Mouse (Mus musculus) ovary, postnatal 14 days (tissue): ENCODE measurements at regions not wholly inside any gene's neighbourhood (a gene's known extent, or its start where the extent isn't known, plus 50 kb on each side); places are given as distances from the start of the nearest gene placed in this dataset.
A peak's percentile ranks its signal among the peaks of the same experiment; 100 is the strongest.

Source experiments
- DNase-seq: peaks from one replicate; pipeline ENCODE4 v3.0.0; 2022; ENCODE audit warnings: low spot score

DNA sequence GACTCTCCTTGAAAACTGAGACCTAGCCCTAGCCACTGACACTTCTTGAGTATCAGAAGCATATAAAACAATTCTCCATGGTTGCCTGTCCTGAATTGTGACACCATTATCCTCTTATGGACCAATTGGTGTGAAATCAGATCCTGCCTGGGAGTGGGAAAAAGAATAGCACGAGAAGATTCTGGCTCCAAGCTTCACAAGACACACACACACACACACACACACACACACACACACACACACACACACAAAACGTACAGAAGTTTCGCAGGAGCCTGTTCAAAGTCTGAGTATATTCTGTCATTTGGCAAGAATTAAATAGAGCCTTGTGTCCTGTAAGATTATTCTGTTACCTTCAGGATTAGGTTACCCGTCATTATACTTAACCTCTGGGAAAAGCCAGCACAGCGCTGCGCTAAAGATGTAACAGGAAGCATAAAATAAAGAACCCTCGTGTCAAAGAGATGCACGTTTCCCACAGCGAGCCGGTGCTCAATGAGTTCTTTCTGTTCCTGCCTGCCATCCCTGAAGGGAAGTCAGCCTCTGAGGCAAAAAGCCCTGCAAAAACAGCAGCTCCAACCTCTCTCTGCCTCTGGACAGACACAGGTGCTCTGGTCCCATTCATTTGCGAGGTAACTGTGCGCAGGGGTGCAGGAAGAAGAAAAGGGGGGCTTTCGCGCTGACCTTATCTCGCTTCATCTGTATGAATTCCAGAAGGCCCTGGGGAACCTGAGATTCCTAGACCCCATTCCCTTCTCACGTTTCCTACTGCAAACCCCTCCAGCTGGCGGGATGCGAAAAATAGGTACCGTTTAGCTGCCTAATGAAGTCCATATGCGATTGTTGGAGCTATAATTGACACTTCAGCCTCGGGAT lies 178.4 kb upstream of the Elac2 start:
- no peak for DNase-seq

DNA sequence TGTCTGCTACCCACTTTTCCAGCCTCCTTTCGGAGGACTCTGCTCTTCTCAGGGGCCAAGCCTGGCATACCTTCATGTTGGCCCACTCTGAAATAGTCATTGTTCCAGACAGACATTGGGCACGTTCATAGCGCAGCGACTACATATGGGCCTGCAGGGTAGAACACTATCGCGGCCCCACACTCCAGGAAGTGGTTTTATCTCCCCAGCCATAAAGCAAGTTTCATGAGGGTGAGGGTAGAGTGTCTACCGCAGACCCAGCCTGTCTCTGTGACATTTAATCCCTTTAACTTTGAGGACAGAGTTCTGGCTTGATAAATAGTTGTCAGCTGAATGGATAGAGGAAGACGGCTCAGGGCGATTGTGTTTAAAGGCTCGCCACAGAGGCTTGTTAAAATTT lies 177.5 kb upstream of the Elac2 start:
- DNase-seq: no peak

GRCm38 (mm10) chr11:64805567-64805966 lies 173.3 kb upstream of the Elac2 start:
- no peak for DNase-seq

GRCm38 (mm10) chr11:64812408-64812807 lies 166.4 kb upstream of the Elac2 start:
- DNase-seq: no peak

- no peak for DNase-seq
Measured at GRCm38 (mm10) chr11:64829429-64829828, 149.4 kb upstream of the Elac2 start.

DNA sequence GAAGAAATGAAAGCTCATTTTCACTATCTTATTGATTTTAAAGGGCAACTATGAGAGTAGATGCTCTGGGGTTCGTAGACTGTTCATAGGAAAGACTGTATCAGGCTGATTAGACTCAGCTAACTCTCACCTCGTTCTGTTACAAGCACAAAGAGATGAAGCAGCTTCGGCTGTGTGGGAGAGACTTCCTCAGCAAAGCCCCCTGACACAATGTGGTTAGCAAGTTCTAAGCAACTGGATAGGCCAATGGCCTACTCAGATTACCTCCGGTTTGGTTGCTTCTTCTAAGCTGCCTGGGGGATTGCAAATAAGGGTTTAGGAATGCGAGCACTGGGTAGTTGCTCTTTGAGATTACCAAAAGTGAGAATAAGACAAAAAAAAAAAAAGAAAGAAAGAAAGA lies 146.4 kb upstream of the Elac2 start:
- no peak for DNase-seq

GRCm38 (mm10) chr11:64833786-64834185 lies 145.1 kb upstream of the Elac2 start:
- DNase-seq: no peak

DNA sequence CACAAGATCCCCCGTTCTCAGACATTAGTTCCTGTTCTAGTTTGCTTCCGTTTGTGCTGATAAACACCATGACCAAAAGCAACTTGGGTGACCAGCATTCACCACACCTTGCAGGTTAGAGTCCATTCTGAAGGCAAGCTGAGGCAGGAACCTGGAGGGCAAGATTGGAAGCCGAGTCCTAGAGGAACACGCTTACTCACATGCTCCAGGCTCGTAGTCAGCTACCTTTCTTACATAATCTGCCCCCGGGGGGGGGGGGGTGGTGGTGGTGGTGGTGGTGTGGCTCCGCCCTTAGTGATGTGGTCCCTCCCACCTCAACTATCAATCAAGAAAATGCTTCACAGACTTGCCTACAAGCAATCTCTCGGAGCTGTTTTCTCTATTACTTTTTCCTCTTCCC lies 142.1 kb upstream of the Elac2 start:
- DNase-seq: no peak

DNA sequence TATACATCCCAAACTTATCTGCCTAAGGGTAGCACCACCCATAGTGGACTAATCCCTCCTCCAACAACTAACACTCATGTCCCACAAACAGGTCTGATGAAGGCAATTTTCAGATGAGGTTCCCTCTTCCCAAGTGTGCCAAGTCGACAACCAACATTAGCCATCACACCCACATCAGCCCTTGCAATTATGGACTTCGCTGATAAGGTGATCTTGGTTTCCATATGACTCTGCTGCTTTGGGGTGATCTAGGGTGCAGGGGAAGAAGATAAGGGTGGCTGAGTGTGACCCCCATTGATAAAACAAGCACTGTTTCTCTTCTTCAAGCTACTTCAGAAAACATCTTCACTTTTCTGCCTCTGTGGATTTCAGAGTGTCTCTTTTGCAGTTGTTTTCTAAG lies 137.7 kb upstream of the Elac2 start:
- DNase-seq: no peak

DNA sequence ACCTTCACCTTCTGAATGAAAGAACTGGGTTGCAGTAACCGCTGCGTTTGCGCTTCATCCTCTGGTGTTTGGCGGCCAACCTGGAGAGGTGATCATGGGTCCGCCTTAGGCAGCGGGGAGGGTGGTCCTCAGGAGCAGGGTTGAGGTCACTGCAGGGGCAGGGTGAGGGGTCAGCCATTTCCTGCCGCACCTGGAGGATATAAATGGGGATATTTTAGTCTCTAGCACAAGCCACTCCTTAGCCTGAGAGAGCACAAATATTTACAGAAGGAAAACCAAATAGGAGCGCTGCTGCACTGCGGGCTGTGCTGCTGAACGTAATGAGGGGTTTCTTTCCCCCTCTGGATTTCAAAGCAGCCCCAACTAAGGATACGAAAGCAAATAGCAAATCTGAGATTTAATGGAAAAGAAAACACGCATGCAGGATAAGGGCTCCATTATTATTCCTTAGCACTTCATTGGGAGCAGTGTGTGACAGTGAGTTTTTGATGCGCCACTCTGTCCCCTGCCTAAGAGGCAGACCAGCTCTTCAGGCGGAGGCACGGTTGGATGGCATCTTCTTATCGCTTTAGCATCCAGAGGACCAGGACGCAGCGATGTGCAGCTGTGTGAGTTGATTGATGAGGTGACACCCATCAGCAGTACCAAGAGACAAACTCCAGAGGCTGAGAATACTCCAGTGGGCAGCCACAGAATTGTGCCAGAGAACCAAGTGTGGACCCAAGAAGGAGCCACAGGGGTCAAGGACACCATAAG lies 135.9 kb upstream of the Elac2 start:
- no peak for DNase-seq

- DNase-seq: no peak
Measured at GRCm38 (mm10) chr11:64846577-64847147, 132.2 kb upstream of the Elac2 start.

DNA sequence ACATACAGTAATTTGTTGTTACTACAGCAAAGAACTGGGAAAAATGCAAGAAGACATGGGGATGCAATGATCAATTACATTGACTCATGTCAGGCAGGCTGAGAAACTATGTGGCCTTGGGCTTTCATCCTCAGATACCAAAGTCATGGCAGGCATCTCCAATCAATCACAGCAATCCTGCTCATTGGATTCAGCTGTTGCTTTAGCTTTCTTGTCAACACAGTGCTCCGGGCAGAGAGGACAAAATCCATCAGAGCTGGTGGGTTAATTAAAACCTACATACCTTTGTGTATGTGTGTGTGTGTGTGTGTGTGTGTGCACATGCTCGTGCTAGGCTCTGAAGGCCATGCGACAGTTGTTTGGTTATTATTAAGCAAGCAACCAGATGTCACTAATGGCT lies 119.2 kb upstream of the Elac2 start:
- no peak for DNase-seq

- DNase-seq: no peak
Measured at GRCm38 (mm10) chr11:64880674-64881073, 98.2 kb upstream of the Elac2 start.

DNA sequence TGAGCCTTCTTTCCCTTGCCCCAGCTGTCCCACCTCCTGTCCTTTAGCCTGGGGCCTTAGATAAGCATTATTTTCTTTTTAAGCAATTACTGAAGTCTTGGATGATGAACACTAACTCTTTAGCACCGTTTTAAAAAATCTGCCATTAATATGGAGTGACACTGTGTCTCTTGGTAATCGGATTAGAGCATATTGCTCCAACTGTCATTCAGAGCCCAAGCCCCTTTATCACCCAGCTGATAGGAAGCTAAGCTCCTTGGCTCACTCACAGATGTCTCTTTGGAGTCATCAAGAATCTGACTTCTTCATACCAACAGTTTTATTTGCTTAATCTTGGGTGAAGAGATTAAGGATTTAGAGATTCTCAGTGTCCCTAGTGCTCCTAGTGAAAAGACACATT lies 94.3 kb upstream of the Elac2 start:
- DNase-seq: no peak

GRCm38 (mm10) chr11:64889335-64890020 lies 89.4 kb upstream of the Elac2 start:
- no peak for DNase-seq

- DNase-seq: no peak
Measured at GRCm38 (mm10) chr11:64890776-64891175, 88.1 kb upstream of the Elac2 start.

DNA sequence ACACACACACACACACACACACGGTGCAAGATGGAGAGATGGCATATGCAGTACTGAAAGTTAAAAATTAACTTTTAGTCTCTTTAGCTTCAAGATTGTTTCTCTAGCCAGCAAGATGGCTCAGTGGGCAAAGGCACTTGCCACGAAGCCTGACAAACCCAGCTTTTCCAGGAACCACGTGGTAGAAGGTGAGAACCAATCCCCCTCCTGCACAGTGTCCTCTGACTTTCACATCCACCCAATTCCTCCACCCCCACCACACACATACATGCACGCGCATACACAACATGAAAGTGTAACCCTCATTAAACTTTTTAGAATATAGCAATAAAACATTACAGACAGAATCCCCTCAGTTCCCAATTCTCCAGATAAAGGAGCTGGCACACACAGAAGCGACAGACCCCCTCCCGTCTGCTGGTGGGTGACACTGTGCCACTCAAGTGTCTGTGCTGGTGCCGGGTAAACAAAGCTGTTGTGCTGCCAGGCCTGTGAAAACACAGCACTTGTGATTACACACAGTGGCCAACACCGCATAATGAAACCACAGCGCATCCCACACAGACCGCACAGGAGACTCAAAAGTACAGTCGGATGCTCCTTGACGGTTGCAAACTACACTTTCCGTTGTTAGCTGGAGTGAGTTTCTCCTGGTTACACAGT lies 82.9 kb upstream of the Elac2 start:
- DNase-seq: no peak

DNA sequence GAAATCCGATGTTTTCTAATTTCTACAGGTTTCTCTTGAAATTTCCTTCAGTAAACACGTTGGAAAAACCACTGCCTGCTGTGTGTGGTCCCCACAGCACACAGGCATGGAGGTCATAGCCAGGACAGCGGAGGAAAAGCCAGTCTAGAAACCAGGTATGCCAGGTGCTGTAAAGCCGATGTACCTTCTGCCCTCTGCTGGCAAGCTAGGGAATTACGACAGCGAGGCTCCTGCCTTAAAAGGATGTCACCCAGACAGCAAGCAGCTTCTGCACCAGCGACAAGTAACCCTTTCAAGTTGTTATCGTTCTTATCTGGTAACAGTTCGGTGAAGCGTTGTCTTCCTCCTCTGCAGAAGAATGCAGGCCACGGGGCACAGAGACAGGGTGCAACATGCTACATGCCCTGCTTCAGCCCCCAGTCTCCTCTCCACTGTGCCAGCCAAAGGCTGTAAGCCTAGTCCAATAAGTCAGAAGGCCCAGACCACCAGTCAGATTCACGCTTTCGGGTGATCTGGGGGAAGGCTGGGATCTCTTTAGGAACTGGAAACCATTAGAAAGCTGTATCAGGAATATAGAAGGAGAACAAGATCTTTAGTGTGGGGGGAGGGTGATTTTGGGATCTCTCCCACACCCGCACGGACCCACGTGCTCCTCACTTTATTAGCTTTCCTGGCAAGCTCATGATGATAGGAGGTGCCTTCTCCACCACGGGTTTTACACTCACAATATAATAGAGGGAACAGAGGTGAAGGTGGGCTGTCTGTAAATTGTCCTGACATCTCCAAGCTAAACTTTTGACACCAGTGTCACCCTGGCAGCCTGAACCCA lies 79.9 kb upstream of the Elac2 start:
- DNase-seq: peak; percentile 73

- no peak for DNase-seq
Measured at GRCm38 (mm10) chr11:64899587-64900278, 79.1 kb upstream of the Elac2 start.

DNA sequence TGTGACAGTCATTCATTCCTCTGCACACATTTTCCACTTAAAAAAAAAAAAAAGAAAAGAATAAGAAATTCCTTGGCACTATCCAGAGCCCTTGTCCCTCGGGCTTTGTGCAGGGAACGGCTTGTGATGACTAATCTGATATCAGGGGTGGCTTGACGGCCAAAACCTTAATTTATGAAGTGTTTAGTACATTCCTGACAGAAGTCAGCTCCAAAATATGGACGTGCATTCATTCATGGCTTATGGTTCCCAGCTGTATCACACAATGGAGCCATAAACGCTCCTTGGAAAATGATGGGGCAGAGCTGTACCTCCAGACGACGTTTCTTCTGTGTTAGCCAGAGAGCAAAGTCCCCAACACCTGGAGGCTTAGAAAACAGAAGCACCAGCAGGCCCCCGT lies 62.1 kb upstream of the Elac2 start:
- DNase-seq: no peak
